Mouse (Mus musculus): ENCODE measurements around the gene Pik3c2g. TPM values are rescaled to one million over a fixed set of nuclear protein-coding genes. Genes with fewer than 3 reads are reported as not detected.

Pik3c2g gene
- polyA plus RNA-seq, 1 experiment from 2014 or later = 0.54 TPM

DNA sequence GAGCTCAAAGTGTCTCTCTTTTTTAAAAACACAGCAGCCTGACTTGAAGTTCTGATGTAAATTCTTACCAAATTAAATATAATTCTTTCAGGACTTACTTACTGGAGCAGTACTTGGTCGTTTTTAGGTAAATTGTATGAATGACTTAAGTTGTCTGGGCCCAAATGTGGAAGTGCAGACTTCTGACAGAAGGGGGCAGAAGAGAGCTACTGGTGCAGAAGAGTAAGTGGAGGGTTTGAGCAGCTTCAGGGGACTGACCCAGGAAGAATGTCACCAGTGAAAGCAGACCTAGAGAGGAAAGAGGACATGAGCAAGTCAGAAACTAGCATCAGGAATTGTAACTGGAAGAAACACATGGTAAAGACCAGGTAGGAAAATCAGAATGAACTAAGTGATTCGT is 193.0 kb downstream of the Pik3c2g start:
- no peaks in the 10 kb centered on the region for H3K4me1 ChIP-seq
- no peak overlapping the region for H3K4me3 ChIP-seq
- no peaks in the 10 kb centered on the region for H3K36me3 ChIP-seq
- H3K9me3 ChIP-seq = no peaks in the 10 kb centered on the region
- H3K27me3 ChIP-seq = no peaks in the 10 kb centered on the region
- no peak overlapping the region for H3K4me2 ChIP-seq (replicated peaks)
- H3K9ac ChIP-seq (replicated peaks) = no peak overlapping the region
- no peak for ATAC-seq (ENCODE audit: low FRiP score, low read depth)
- WGBS = 75% methylated on average over 2 of the region's 2 CpGs
- no peak overlapping the region for H3K27ac ChIP-seq (replicated peaks)

DNA sequence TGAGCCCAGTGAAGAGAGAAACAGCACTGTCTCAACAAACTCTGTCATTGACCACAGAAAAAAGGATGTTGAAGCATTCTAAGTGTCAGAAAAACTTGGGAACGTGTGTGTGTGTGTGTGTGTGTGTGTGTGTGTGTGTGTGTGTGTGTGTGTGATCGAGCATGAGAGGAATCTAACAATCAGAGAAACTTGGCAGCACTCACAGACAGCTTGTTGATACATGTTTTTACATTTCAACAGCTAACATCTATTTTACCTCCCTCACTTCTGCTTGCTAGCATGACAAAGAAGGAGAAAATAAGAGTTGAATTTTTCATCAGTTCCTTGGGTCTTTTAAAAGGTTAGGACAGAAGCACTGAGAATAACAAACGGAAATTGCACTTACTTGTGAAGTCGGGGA is 202.5 kb downstream of the Pik3c2g start:
- WGBS = 84% methylated on average over 4 of the region's 4 CpGs
- Histone ChIP-seq H3K4me3 (no peak overlapping the region), H3K4me1 (no peaks in the 10 kb centered on the region), H3K9ac (replicated peaks) (no peak overlapping the region), H3K9me3 (no peaks in the 10 kb centered on the region), H3K4me2 (replicated peaks) (no peak overlapping the region), H3K36me3 (no peaks in the 10 kb centered on the region), H3K27ac (replicated peaks) (no peak overlapping the region), H3K27me3 (no peaks in the 10 kb centered on the region)
- no peak for ATAC-seq (ENCODE audit: low FRiP score, low read depth)

GRCm38 (mm10) chr6:139799541-139800226 is 212.7 kb downstream of the Pik3c2g start:
- Histone ChIP-seq H3K27me3 (no peaks in the 10 kb centered on the region), H3K9me3 (no peaks in the 10 kb centered on the region), H3K4me2 (replicated peaks) (no peak overlapping the region), H3K27ac (replicated peaks) (no peak overlapping the region), H3K9ac (replicated peaks) (no peak overlapping the region), H3K4me1 (no peaks in the 10 kb centered on the region), H3K4me3 (no peak overlapping the region), H3K36me3 (no peaks in the 10 kb centered on the region)
- WGBS = 85% methylated on average over 8 of the region's 8 CpGs
- ATAC-seq (ENCODE audit: low FRiP score, low read depth) = no peak

GRCm38 (mm10) chr6:139821916-139822315 is 234.9 kb downstream of the Pik3c2g start:
- no peak for ATAC-seq (ENCODE audit: low FRiP score, low read depth)
- 87% methylated on average over 8 of the region's 8 CpGs for WGBS
- Histone ChIP-seq H3K9ac (replicated peaks) (no peak overlapping the region), H3K4me2 (replicated peaks) (no peak overlapping the region), H3K9me3 (no peaks in the 10 kb centered on the region), H3K36me3 (no peaks in the 10 kb centered on the region), H3K4me3 (no peak overlapping the region), H3K27me3 (no peaks in the 10 kb centered on the region), H3K27ac (replicated peaks) (no peak overlapping the region), H3K4me1 (no peaks in the 10 kb centered on the region)

- H3K4me3 ChIP-seq = no peak overlapping the region
- no peak for ATAC-seq (ENCODE audit: low FRiP score, low read depth)
- WGBS = 85% methylated on average over 6 of the region's 6 CpGs
- no peaks in the 10 kb centered on the region for H3K36me3 ChIP-seq
- H3K27ac ChIP-seq (replicated peaks) = no peak overlapping the region
- no peaks in the 10 kb centered on the region for H3K4me1 ChIP-seq
- H3K4me2 ChIP-seq (replicated peaks) = no peak overlapping the region
- no peaks in the 10 kb centered on the region for H3K9me3 ChIP-seq
- no peaks in the 10 kb centered on the region for H3K27me3 ChIP-seq
- no peak overlapping the region for H3K9ac ChIP-seq (replicated peaks)
Observed at GRCm38 (mm10) chr6:139838239-139838638, 251.2 kb downstream of the Pik3c2g start.

DNA sequence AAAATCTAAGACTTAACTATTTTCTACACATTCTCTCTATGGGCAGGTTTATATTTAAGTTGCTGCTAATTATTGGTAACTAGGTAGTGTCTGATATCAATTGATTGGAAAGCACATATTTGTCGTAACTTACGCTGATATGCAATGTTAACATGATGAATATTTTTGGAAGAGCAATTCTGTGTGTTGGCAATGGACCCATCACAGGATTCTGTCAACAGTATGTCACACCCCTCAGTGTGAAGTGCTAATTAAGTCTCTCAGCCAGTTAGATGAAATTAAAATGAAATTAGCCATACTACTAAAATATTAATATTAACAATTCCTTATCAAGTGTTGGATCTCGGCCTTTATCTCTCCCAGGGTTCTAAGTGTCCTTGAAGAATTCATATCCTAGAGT is 251.7 kb downstream of the Pik3c2g start:
- no peak overlapping the region for H3K4me2 ChIP-seq (replicated peaks)
- no peak overlapping the region for H3K9ac ChIP-seq (replicated peaks)
- no peaks in the 10 kb centered on the region for H3K4me1 ChIP-seq
- no peak overlapping the region for H3K27ac ChIP-seq (replicated peaks)
- no peaks in the 10 kb centered on the region for H3K36me3 ChIP-seq
- no peaks in the 10 kb centered on the region for H3K9me3 ChIP-seq
- WGBS = 92% methylated on average over 3 of the region's 3 CpGs
- no peak overlapping the region for H3K4me3 ChIP-seq
- no peaks in the 10 kb centered on the region for H3K27me3 ChIP-seq
- no peak for ATAC-seq (ENCODE audit: low FRiP score, low read depth)

DNA sequence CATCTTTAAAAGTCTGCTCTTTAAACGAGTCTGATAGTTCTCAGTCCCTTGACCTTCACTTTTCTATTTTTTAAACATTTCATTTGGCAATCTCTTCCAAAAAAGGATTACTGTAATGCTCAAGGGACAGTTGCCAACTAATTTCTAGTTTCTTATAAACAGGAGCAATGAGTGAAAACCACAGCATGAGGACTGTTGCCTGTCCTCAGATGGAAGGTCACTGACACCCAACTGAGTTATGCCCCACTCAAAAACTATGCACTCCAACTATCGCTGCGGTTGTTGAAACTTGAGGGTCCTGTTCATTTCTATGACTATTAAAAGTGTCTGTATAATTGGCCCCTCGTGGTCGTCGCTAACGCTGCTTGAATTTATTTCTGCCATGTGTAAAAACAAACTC is 252.9 kb downstream of the Pik3c2g start:
- WGBS = 79% methylated on average over 7 of the region's 7 CpGs
- no peak overlapping the region for H3K27ac ChIP-seq (replicated peaks)
- no peak overlapping the region for H3K4me3 ChIP-seq
- no peaks in the 10 kb centered on the region for H3K36me3 ChIP-seq
- no peaks in the 10 kb centered on the region for H3K9me3 ChIP-seq
- no peak overlapping the region for H3K9ac ChIP-seq (replicated peaks)
- ATAC-seq (ENCODE audit: low FRiP score, low read depth) = no peak
- H3K4me2 ChIP-seq (replicated peaks) = no peak overlapping the region
- H3K4me1 ChIP-seq = no peaks in the 10 kb centered on the region
- H3K27me3 ChIP-seq = no peaks in the 10 kb centered on the region

DNA sequence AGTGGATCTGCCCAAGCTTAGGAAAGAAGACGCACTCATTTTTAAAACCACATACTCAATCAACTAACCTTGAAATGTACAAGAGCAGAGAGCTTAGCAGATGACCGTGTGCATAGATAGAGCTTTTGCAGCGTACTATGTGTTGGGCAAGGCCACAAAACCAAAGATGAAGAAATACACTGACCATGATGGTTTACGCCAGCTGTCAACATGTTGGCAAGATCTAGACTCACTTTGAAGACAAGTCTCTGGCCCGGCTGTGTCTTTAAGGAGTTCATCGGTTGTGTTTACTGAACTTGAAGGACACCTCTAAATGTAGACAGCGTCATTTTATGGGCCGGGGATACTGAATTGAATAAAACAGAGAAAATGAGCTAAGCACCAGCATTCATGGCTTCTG is 254.3 kb downstream of the Pik3c2g start:
- WGBS = 91% methylated on average over 8 of the region's 8 CpGs
- Histone ChIP-seq H3K27me3 (no peaks in the 10 kb centered on the region), H3K4me1 (no peaks in the 10 kb centered on the region), H3K9me3 (no peaks in the 10 kb centered on the region), H3K27ac (replicated peaks) (no peak overlapping the region), H3K36me3 (no peaks in the 10 kb centered on the region), H3K4me2 (replicated peaks) (no peak overlapping the region), H3K4me3 (no peak overlapping the region), H3K9ac (replicated peaks) (no peak overlapping the region)
- no peak for ATAC-seq (ENCODE audit: low FRiP score, low read depth)

GRCm38 (mm10) chr6:139842626-139843025 is 255.6 kb downstream of the Pik3c2g start:
- no peak for ATAC-seq (ENCODE audit: low FRiP score, low read depth)
- H3K36me3 ChIP-seq = no peaks in the 10 kb centered on the region

GRCm38 (mm10) chr6:139843531-139843930 is 256.5 kb downstream of the Pik3c2g start:
- no peak overlapping the region for H3K4me2 ChIP-seq (replicated peaks)
- 74% methylated on average over 4 of the region's 4 CpGs for WGBS
- H3K36me3 ChIP-seq = no peaks in the 10 kb centered on the region
- no peaks in the 10 kb centered on the region for H3K4me1 ChIP-seq
- no peak overlapping the region for H3K27ac ChIP-seq (replicated peaks)
- no peaks in the 10 kb centered on the region for H3K9me3 ChIP-seq
- H3K27me3 ChIP-seq = no peaks in the 10 kb centered on the region
- no peak overlapping the region for H3K9ac ChIP-seq (replicated peaks)
- ATAC-seq (ENCODE audit: low FRiP score, low read depth) = no peak
- no peak overlapping the region for H3K4me3 ChIP-seq

More at GRCm38 (mm10) chr6:139842626-139843025, 255.6 kb downstream of the Pik3c2g start:
- H3K27ac ChIP-seq (replicated peaks) = no peak overlapping the region
- no peaks in the 10 kb centered on the region for H3K27me3 ChIP-seq
- 95% methylated on average over 1 of the region's 1 CpGs for WGBS
- H3K9me3 ChIP-seq = no peaks in the 10 kb centered on the region
- no peak overlapping the region for H3K4me3 ChIP-seq
- no peak overlapping the region for H3K9ac ChIP-seq (replicated peaks)
- no peak overlapping the region for H3K4me2 ChIP-seq (replicated peaks)
- no peaks in the 10 kb centered on the region for H3K4me1 ChIP-seq

DNA sequence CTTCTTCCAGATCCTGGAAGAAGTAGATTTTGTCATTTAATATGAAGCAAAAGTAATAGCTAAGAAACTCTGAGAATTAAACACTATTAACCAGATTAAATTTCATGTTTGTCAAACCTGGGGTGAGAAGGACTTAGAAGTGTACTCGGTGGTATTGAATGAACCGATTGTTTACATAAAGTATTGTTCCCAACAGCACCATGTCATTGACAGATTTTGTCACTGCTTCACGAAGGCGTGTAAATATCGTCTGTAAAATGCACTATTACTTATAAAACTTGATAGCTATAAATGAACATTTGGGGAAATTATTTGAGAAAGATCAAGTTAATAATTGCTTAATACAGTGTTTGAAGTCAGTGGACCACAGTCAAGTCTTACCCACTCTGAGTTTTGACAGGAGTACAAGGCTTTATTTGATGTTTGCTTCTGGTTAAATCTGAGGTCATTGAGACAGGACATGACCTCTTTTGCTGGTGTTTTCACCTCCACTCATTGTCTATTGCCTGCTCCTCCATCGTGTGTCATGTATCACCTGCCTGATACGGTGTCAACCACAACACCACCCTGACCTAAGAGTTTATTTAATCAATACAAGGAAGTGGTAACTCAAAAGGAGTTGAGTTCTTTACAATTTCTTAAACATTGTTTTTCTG is 260.0 kb downstream of the Pik3c2g start:
- no peak overlapping the region for H3K9ac ChIP-seq (replicated peaks)
- H3K9me3 ChIP-seq = no peaks in the 10 kb centered on the region
- no peak overlapping the region for H3K4me3 ChIP-seq
- H3K4me2 ChIP-seq (replicated peaks) = no peak overlapping the region
- no peak for ATAC-seq (ENCODE audit: low FRiP score, low read depth)
- no peaks in the 10 kb centered on the region for H3K27me3 ChIP-seq
- no peaks in the 10 kb centered on the region for H3K4me1 ChIP-seq
- 84% methylated on average over 7 of the region's 7 CpGs for WGBS
- no peaks in the 10 kb centered on the region for H3K36me3 ChIP-seq
- H3K27ac ChIP-seq (replicated peaks) = no peak overlapping the region

- H3K9ac ChIP-seq (replicated peaks) = no peak overlapping the region
- ATAC-seq (ENCODE audit: low FRiP score, low read depth) = no peak
Observed at GRCm38 (mm10) chr6:139849931-139850330, 262.9 kb downstream of the Pik3c2g start.

More at GRCm38 (mm10) chr6:139849931-139850330, 262.9 kb downstream of the Pik3c2g start:
- Histone ChIP-seq H3K36me3 (no peaks in the 10 kb centered on the region), H3K27me3 (no peaks in the 10 kb centered on the region), H3K4me3 (no peak overlapping the region), H3K27ac (replicated peaks) (no peak overlapping the region), H3K4me1 (no peaks in the 10 kb centered on the region), H3K9me3 (no peaks in the 10 kb centered on the region), H3K4me2 (replicated peaks) (no peak overlapping the region)
- WGBS = 82% methylated on average over 3 of the region's 3 CpGs

Data from midbrain, embryonic 12.5 days (tissue).